Mouse (Mus musculus) bone marrow, adult 2 months (tissue): ENCODE measurements around the gene Spryd4.

Experiments used
- CTCF ChIP-seq: fragments of 200-500 bp; IDR thresholded peaks from 2 replicates; pipeline ENCODE4 v1.5.1; 2011; ENCODE audit warnings: low read length, control low read depth; ENCODE audit not compliant: control insufficient read depth, insufficient read depth
- POLR2A ChIP-seq: fragments of 200-500 bp; IDR thresholded peaks from 2 replicates; pipeline ENCODE4 v1.6.1; 2011; ENCODE audit warnings: low read depth, mild to moderate bottlenecking, control low read depth, low read length, borderline replicate concordance; ENCODE audit not compliant: control insufficient read depth

DNA sequence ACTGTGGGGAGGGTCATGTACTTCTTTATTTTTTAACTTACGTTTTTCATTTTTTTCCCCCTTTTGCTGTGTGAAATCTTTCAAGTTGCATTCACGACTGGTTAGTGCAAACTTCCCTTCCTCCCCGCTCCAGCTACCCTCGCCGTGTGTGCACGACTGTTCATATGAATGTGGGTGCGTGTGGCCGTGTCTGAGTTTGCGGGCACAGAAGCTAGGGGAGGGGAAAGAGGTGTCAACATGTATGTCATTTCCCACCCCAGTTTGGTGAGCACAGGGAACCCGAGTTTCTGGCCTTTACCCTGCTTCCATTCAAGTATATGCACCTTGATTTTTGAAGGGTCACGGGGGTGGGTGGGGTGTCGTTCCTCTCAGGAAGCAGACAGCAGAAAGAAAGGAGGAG is 19.0 kb upstream of the Spryd4 start:
- no peak for TF ChIP-seq CTCF
- no peak for TF ChIP-seq POLR2A
